Mouse (Mus musculus) bone marrow macrophage, adult 2 months (primary cell): ENCODE results near the gene Alg9.

Experiments
- CTCF ChIP-seq: IDR thresholded peaks from 2 replicates; pipeline ENCODE4 v1.5.1; 2012; ENCODE audit warnings: low read depth, mild to moderate bottlenecking, low read length, moderate library complexity
- POLR2A ChIP-seq: IDR thresholded peaks from 2 replicates; pipeline ENCODE4 v1.6.1; 2012; ENCODE audit warnings: mild to moderate bottlenecking, low read depth, low read length, borderline replicate concordance

GRCm38 (mm10) chr9:50729600-50729999, 45.2 kb upstream of the Alg9 start:
- TF ChIP-seq POLR2A (no peak), CTCF (no peak)
